Mouse (Mus musculus): ENCODE results near the gene Ccdc85c. TPM values are rescaled to one million over a fixed set of nuclear protein-coding genes. Genes with fewer than 3 reads are reported as not detected.

Ccdc85c gene
- total and polyA plus RNA-seq, 2 experiments from 2014 or later, result 19.9 to 89.6 TPM

DNA sequence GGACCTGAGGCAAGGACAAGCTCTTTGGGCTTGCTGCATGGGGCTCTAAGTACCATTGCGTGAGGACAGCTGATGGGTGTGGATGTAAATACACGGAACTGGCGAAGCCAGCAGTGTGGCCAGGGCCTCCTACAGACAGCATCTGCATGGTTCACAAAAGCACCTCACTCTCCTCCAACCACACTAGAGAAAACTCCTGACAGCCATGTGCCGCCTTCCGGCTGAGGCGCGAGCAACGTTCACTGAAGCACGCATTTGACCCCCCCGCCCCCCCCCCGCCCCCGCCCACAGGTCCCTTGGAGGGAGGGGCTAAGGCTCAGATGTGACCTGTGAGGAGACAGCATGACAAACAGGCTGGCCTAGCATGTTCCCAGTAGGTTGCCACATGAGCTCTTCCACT lies 70.2 kb downstream of the Ccdc85c start:
- TF ChIP-seq CTCF (IDR thresholded peaks at IDR 0.05), result no peak
- Histone ChIP-seq H3K27ac (ENCODE audit: low read depth, low read length) (no peak overlapping the region), H3K4me3 (ENCODE audit: low read depth, low read length) (no peak overlapping the region), H3K9ac (replicated peaks; ENCODE audit: low read length, poor library complexity, severe bottlenecking) (no peak overlapping the region), H3K27me3 (ENCODE audit: insufficient read depth, low read length) (no peaks in the 10 kb centered on the region), H3K9me3 (ENCODE audit: low read length) (no peaks in the 10 kb centered on the region), H3K36me3 (ENCODE audit: insufficient read depth, low read length) (peaks cover 51% of the 10 kb centered on the region), H3K4me1 (ENCODE audit: insufficient read depth, low read length) (no peaks in the 10 kb centered on the region), H3K4me2 (ENCODE audit: low read depth, low read length, poor library complexity, severe bottlenecking) (no peak overlapping the region)
- 67% methylated on average over 12 of the region's 12 CpGs for WGBS
- ATAC-seq (ENCODE audit: low FRiP score) (no peak), DNase-seq (ENCODE audit: low spot score) (no peak)

DNA sequence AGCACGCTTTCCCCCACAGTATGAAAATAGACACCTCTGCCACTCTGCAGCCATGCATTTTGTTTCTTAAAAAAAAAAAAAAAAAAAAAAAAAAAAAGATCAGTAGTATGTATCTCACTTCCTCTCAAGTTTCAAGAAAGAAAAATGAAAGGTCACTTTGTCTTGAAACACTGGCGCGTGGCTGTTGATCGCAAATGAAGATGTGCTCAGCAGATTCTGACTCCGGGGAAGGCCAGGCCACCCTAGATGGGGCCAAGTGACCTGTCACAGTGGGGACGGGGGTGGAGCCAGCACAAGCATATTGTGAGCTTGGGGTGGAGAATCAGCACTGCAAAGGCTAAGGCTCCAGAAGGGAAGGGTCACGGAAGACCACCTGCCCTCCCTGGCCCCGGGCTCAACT lies 71.3 kb downstream of the Ccdc85c start:
- no peak for TF ChIP-seq CTCF (IDR thresholded peaks at IDR 0.05)
- H3K9me3 ChIP-seq (ENCODE audit: low read length), result no peaks in the 10 kb centered on the region
- DNase-seq (ENCODE audit: low spot score), result no peak
- WGBS, result 66% methylated on average over 8 of the region's 8 CpGs
- no peaks in the 10 kb centered on the region for H3K27me3 ChIP-seq (ENCODE audit: insufficient read depth, low read length)
- no peak overlapping the region for H3K4me2 ChIP-seq (ENCODE audit: low read depth, low read length, poor library complexity, severe bottlenecking)
- H3K36me3 ChIP-seq (ENCODE audit: insufficient read depth, low read length), result peaks cover 60% of the 10 kb centered on the region
- no peak overlapping the region for H3K4me3 ChIP-seq (ENCODE audit: low read depth, low read length)
- H3K9ac ChIP-seq (replicated peaks; ENCODE audit: low read length, poor library complexity, severe bottlenecking), result no peak overlapping the region
- no peak overlapping the region for H3K27ac ChIP-seq (ENCODE audit: low read depth, low read length)
- no peaks in the 10 kb centered on the region for H3K4me1 ChIP-seq (ENCODE audit: insufficient read depth, low read length)
- no peak for ATAC-seq (ENCODE audit: low FRiP score)

DNA sequence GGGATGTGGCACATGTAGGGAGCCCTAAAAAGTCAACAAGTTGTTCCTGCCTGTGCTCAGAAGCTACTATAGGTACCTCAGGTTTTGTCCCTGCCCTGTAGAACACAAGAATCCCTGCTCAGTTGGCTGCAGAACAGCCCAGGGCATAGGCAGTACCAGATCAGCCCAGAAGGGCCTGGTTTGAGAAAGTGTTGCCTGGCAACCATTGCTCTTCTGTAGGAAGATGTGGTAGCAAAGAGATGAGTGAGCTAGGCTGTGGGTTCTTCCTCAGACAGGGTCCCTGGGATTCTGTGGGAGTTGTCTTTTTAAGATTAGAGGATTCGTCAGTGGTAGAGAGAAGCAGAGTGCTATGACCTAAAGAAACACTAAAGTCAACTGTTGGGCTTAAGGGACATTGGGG lies 75.1 kb downstream of the Ccdc85c start:
- Histone ChIP-seq H3K27me3 (ENCODE audit: insufficient read depth, low read length) (no peaks in the 10 kb centered on the region), H3K36me3 (ENCODE audit: insufficient read depth, low read length) (peaks cover 68% of the 10 kb centered on the region), H3K4me2 (ENCODE audit: low read depth, low read length, poor library complexity, severe bottlenecking) (no peak overlapping the region), H3K4me1 (ENCODE audit: insufficient read depth, low read length) (no peaks in the 10 kb centered on the region), H3K9me3 (ENCODE audit: low read length) (no peaks in the 10 kb centered on the region), H3K4me3 (ENCODE audit: low read depth, low read length) (no peak overlapping the region), H3K27ac (ENCODE audit: low read depth, low read length) (no peak overlapping the region), H3K9ac (replicated peaks; ENCODE audit: low read length, poor library complexity, severe bottlenecking) (no peak overlapping the region)
- ATAC-seq (ENCODE audit: low FRiP score) (no peak), DNase-seq (ENCODE audit: low spot score) (no peak)
- 92% methylated on average over 1 of the region's 1 CpGs for WGBS
- TF ChIP-seq CTCF (IDR thresholded peaks at IDR 0.05), result no peak

DNA sequence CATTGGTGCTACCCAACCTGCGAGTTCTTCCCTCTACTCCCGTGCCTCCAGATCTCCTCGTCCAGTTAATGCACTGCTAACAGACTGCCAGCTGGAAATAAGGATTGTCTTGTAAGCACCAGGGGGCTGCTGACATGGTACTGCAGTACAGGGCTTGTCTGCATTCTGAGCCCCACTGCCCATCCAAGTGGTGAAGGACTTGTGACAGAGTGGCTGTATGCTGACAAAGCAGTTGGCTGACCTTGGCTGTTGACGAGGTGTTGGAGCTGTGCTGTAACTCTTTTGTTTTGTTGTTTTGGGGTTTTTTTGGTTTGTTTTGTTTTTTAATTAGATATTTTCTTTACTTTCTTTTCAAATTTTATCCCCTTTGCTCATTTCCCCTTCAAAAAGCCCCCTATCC lies 76.8 kb downstream of the Ccdc85c start:
- Histone ChIP-seq H3K4me2 (ENCODE audit: low read depth, low read length, poor library complexity, severe bottlenecking) (no peak overlapping the region), H3K9me3 (ENCODE audit: low read length) (no peaks in the 10 kb centered on the region), H3K4me1 (ENCODE audit: insufficient read depth, low read length) (no peaks in the 10 kb centered on the region), H3K27me3 (ENCODE audit: insufficient read depth, low read length) (no peaks in the 10 kb centered on the region), H3K9ac (replicated peaks; ENCODE audit: low read length, poor library complexity, severe bottlenecking) (no peak overlapping the region), H3K36me3 (ENCODE audit: insufficient read depth, low read length) (peaks cover 72% of the 10 kb centered on the region), H3K4me3 (ENCODE audit: low read depth, low read length) (no peak overlapping the region), H3K27ac (ENCODE audit: low read depth, low read length) (no peak overlapping the region)
- ATAC-seq (ENCODE audit: low FRiP score) (no peak), DNase-seq (ENCODE audit: low spot score) (no peak)
- TF ChIP-seq CTCF (IDR thresholded peaks at IDR 0.05), result no peak
- WGBS, result 87% methylated on average over 4 of the region's 4 CpGs

DNA sequence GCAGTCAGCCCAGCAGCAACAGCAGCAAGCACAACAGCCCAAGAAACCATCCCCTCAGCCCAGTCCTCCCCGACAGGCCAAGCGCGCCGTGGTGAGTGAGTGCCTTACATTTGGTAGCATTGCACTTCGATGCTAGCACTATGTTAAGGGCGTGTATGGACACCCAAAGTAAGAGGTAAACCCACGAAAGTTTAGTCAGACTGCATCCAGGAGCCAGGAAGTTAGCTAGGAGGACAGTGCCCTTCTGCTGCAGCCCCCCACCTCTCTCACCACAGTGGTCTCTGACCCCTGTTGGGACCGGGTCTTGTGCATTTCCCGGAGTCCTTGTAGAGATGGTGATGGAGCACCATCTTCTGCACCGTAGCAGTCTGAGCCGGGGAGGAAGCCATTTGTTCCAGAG lies 79.5 kb downstream of the Ccdc85c start:
- Histone ChIP-seq H3K27me3 (ENCODE audit: insufficient read depth, low read length) (no peaks in the 10 kb centered on the region), H3K4me2 (ENCODE audit: low read depth, low read length, poor library complexity, severe bottlenecking) (no peak overlapping the region), H3K9me3 (ENCODE audit: low read length) (no peaks in the 10 kb centered on the region), H3K36me3 (ENCODE audit: insufficient read depth, low read length) (peaks cover 72% of the 10 kb centered on the region), H3K27ac (ENCODE audit: low read depth, low read length) (no peak overlapping the region), H3K9ac (replicated peaks; ENCODE audit: low read length, poor library complexity, severe bottlenecking) (no peak overlapping the region), H3K4me3 (ENCODE audit: low read depth, low read length) (no peak overlapping the region), H3K4me1 (ENCODE audit: insufficient read depth, low read length) (no peaks in the 10 kb centered on the region)
- TF ChIP-seq CTCF (IDR thresholded peaks at IDR 0.05), result no peak
- no peak for ATAC-seq (ENCODE audit: low FRiP score)
- WGBS, result 97% methylated on average over 11 of the region's 11 CpGs
- DNase-seq (ENCODE audit: low spot score), result no peak

DNA sequence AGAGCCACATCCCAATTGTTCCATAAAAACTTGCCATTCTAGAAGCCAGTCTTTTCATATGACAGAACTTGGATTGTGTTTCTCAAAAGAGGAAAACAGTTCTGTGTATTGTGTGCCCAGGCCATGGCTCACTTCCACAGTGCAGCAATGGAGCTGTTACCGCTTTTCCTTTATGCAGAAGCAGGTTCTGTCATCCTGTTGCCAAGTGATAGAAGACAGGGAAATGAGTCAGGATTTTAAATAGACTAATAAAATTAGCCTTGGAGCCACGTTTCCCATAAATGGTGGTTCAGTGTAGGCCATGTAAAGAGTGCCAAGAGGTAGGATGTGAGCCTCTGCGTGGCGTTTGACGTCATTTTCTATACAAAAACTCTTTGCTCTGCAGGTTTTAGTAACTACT lies 81.3 kb downstream of the Ccdc85c start:
- H3K27ac ChIP-seq (ENCODE audit: low read depth, low read length), result no peak overlapping the region
- ATAC-seq (ENCODE audit: low FRiP score), result no peak

More for the DNA sequence above, 81.3 kb downstream of the Ccdc85c start:
- no peak for TF ChIP-seq CTCF (IDR thresholded peaks at IDR 0.05)
- Histone ChIP-seq H3K4me3 (ENCODE audit: low read depth, low read length) (no peak overlapping the region), H3K27me3 (ENCODE audit: insufficient read depth, low read length) (no peaks in the 10 kb centered on the region), H3K9me3 (ENCODE audit: low read length) (no peaks in the 10 kb centered on the region), H3K9ac (replicated peaks; ENCODE audit: low read length, poor library complexity, severe bottlenecking) (no peak overlapping the region), H3K4me1 (ENCODE audit: insufficient read depth, low read length) (no peaks in the 10 kb centered on the region), H3K4me2 (ENCODE audit: low read depth, low read length, poor library complexity, severe bottlenecking) (no peak overlapping the region), H3K36me3 (ENCODE audit: insufficient read depth, low read length) (peaks cover 72% of the 10 kb centered on the region)
- DNase-seq (ENCODE audit: low spot score), result no peak
- WGBS, result 90% methylated on average over 5 of the region's 5 CpGs
